Mouse (Mus musculus): Measurements from ENCODE around the gene Rnf185. TPM values are rescaled to one million over a fixed set of nuclear protein-coding genes. Genes with fewer than 3 reads are reported as not detected.
A peak's percentile ranks its signal among the peaks of the same experiment; 100 is the strongest.

The Rnf185 gene
- polyA plus RNA-seq, 1 experiment from 2014 or later: 31.3 TPM

- Histone ChIP-seq H3K4me1 (ENCODE audit: control insufficient read depth in 2 of 2, insufficient read depth in 2 of 2, low read length in 2 of 2) (peaks cover 37 to 56% of the 10 kb centered on the region in 2 experiments), H3K4me2 (ENCODE audit: low read length) (peak overlapping the region; percentile 70), H3K9me3 (ENCODE audit: control insufficient read depth, low read length) (no peaks in the 10 kb centered on the region), H3K9ac (ENCODE audit: low read length) (peak overlapping the region; percentile 73), H3K36me3 (ENCODE audit: control insufficient read depth, insufficient read depth, low read length) (peaks cover 4% of the 10 kb centered on the region; the same call in 1 of the 2 replicates), H3K27me3 (ENCODE audit: control insufficient read depth, insufficient read depth, low read length) (no peaks in the 10 kb centered on the region), H3K4me3 (ENCODE audit: control insufficient read depth in 1 of 2, insufficient read depth in 1 of 2, low read depth in 1 of 2, low read length in 2 of 2) (peak overlapping the region; percentile 47 to 59), H3K27ac (replicated peaks in 1 of 2; ENCODE audit: control insufficient read depth in 1 of 2, insufficient read depth in 1 of 2, low read depth in 2 of 2, low read length in 2 of 2) (peak overlapping the region in 1 of 2 experiments; percentile 84; a peak in 2 of 4 replicates)
- 63% methylated on average over 2 of the region's 2 CpGs for WGBS
- ATAC-seq (ENCODE audit: insufficient number of reproducible peaks, insufficient read depth, low FRiP score, low read depth): no peak
Measured at GRCm38 (mm10) chr11:3370162-3370561, 82.0 kb downstream of the Rnf185 start.

- Histone ChIP-seq H3K9ac (ENCODE audit: low read length) (peak overlapping the region; percentile 73), H3K9me3 (ENCODE audit: control insufficient read depth, low read length) (no peaks in the 10 kb centered on the region), H3K4me3 (ENCODE audit: control insufficient read depth in 1 of 2, insufficient read depth in 1 of 2, low read depth in 1 of 2, low read length in 2 of 2) (peak overlapping the region; percentile 9 to 47; a peak in 2 of 4 replicates), H3K36me3 (ENCODE audit: control insufficient read depth, insufficient read depth, low read length) (peaks cover 4% of the 10 kb centered on the region; the same call in 1 of the 2 replicates), H3K27ac (replicated peaks in 1 of 2; ENCODE audit: control insufficient read depth in 1 of 2, insufficient read depth in 1 of 2, low read depth in 2 of 2, low read length in 2 of 2) (peak overlapping the region; percentile 27 to 61; a peak in 3 of 4 replicates), H3K4me1 (ENCODE audit: control insufficient read depth in 2 of 2, insufficient read depth in 2 of 2, low read length in 2 of 2) (peaks cover 31 to 49% of the 10 kb centered on the region in 2 experiments), H3K4me2 (ENCODE audit: low read length) (peak overlapping the region; percentile 70), H3K27me3 (ENCODE audit: control insufficient read depth, insufficient read depth, low read length) (no peaks in the 10 kb centered on the region)
- ATAC-seq (ENCODE audit: insufficient number of reproducible peaks, insufficient read depth, low FRiP score, low read depth): no peak
- WGBS: 68% methylated on average over 5 of the region's 5 CpGs
Measured at GRCm38 (mm10) chr11:3369449-3369848, 82.7 kb downstream of the Rnf185 start.

GRCm38 (mm10) chr11:3368983-3369382 is 83.2 kb downstream of the Rnf185 start:
- Histone ChIP-seq H3K27ac (replicated peaks in 1 of 2; ENCODE audit: control insufficient read depth in 1 of 2, insufficient read depth in 1 of 2, low read depth in 2 of 2, low read length in 2 of 2) (peak overlapping the region; percentile 27 to 61; a peak in 3 of 4 replicates), H3K4me2 (ENCODE audit: low read length) (peak overlapping the region; percentile 70), H3K9me3 (ENCODE audit: control insufficient read depth, low read length) (no peaks in the 10 kb centered on the region), H3K4me3 (ENCODE audit: control insufficient read depth in 1 of 2, insufficient read depth in 1 of 2, low read depth in 1 of 2, low read length in 2 of 2) (peak overlapping the region in 1 of 2 experiments; percentile 1; a peak in 1 of 4 replicates), H3K4me1 (ENCODE audit: control insufficient read depth in 2 of 2, insufficient read depth in 2 of 2, low read length in 2 of 2) (peaks cover 26 to 44% of the 10 kb centered on the region in 2 experiments), H3K36me3 (ENCODE audit: control insufficient read depth, insufficient read depth, low read length) (peaks cover 4% of the 10 kb centered on the region; the same call in 1 of the 2 replicates), H3K27me3 (ENCODE audit: control insufficient read depth, insufficient read depth, low read length) (no peaks in the 10 kb centered on the region), H3K9ac (ENCODE audit: low read length) (peak overlapping the region; percentile 73)
- ATAC-seq (ENCODE audit: insufficient number of reproducible peaks, insufficient read depth, low FRiP score, low read depth): no peak
- 34% methylated on average over 7 of the region's 7 CpGs for WGBS

- Histone ChIP-seq H3K9me3 (ENCODE audit: control insufficient read depth, low read length) (peaks cover 3% of the 10 kb centered on the region; the same call in 1 of the 2 replicates), H3K4me1 (ENCODE audit: control insufficient read depth in 2 of 2, insufficient read depth in 2 of 2, low read length in 2 of 2) (peaks cover 18 to 28% of the 10 kb centered on the region in 2 experiments), H3K36me3 (ENCODE audit: control insufficient read depth, insufficient read depth, low read length) (peaks cover 10% of the 10 kb centered on the region), H3K4me3 (ENCODE audit: control insufficient read depth in 1 of 2, insufficient read depth in 1 of 2, low read depth in 1 of 2, low read length in 2 of 2) (no peak overlapping the region), H3K27me3 (ENCODE audit: control insufficient read depth, insufficient read depth, low read length) (no peaks in the 10 kb centered on the region), H3K27ac (replicated peaks in 1 of 2; ENCODE audit: control insufficient read depth in 1 of 2, insufficient read depth in 1 of 2, low read depth in 2 of 2, low read length in 2 of 2) (no peak overlapping the region), H3K4me2 (ENCODE audit: low read length) (no peak overlapping the region), H3K9ac (ENCODE audit: low read length) (no peak overlapping the region)
- no peak for ATAC-seq (ENCODE audit: insufficient number of reproducible peaks, insufficient read depth, low FRiP score, low read depth)
- WGBS: 87% methylated on average over 7 of the region's 7 CpGs
Measured at GRCm38 (mm10) chr11:3366411-3366810, 85.8 kb downstream of the Rnf185 start.

Other genes with a start within 250 kb of the Rnf185 start
- 45.1 and 47.5 TPM in 2 replicates for gene Eif4enif1, start 250.0 kb downstream of the Rnf185 start, polyA plus RNA-seq (2014; fragmentation: Nextera tagmentation; extraction: Ambion mirVana)
- gene Drg1, start 185.9 kb downstream of the Rnf185 start, polyA plus RNA-seq (2014; fragmentation: Nextera tagmentation; extraction: Ambion mirVana): 150 and 155 TPM in 2 replicates
- gene Patz1, start 163.5 kb downstream of the Rnf185 start, polyA plus RNA-seq (2014; fragmentation: Nextera tagmentation; extraction: Ambion mirVana): 23.7 and 26.2 TPM in 2 replicates
- 32.2 TPM in 2 replicates for gene Pik3ip1, start 122.0 kb downstream of the Rnf185 start, polyA plus RNA-seq (2014; fragmentation: Nextera tagmentation; extraction: Ambion mirVana)
- 58.1 and 60.3 TPM in 2 replicates for gene Limk2, start 43.2 kb downstream of the Rnf185 start, polyA plus RNA-seq (2014; fragmentation: Nextera tagmentation; extraction: Ambion mirVana)
- gene Pla2g3, start 35.9 kb upstream of the Rnf185 start, polyA plus RNA-seq (2014; fragmentation: Nextera tagmentation; extraction: Ambion mirVana): 0.20 and 0.34 TPM in 2 replicates
- gene Inpp5j, start 52.5 kb upstream of the Rnf185 start, polyA plus RNA-seq (2014; fragmentation: Nextera tagmentation; extraction: Ambion mirVana): 8.1 and 8.2 TPM in 2 replicates
- gene Selenom, start 62.3 kb upstream of the Rnf185 start, polyA plus RNA-seq (2014; fragmentation: Nextera tagmentation; extraction: Ambion mirVana): 148 and 151 TPM in 2 replicates
- 71.7 and 75.0 TPM in 2 replicates for gene Smtn, start 88.2 kb upstream of the Rnf185 start, polyA plus RNA-seq (2014; fragmentation: Nextera tagmentation; extraction: Ambion mirVana)
- 15.1 and 15.9 TPM in 2 replicates for gene Morc2a, start 196.8 kb upstream of the Rnf185 start, polyA plus RNA-seq (2014; fragmentation: Nextera tagmentation; extraction: Ambion mirVana)